Mouse (Mus musculus) olfactory bulb, adult 2 months (tissue): Measurements from ENCODE around the gene Vill.

Experiments used
- CTCF ChIP-seq: fragments of 200-500 bp; IDR thresholded peaks from 2 replicates; pipeline ENCODE4 v1.5.1; 2012; ENCODE audit warnings: low read depth, mild to moderate bottlenecking, low read length, moderate library complexity; ENCODE audit not compliant: insufficient read depth
- POLR2A ChIP-seq: fragments of 200-500 bp; IDR thresholded peaks from 2 replicates; pipeline ENCODE4 v1.6.1; 2012; ENCODE audit warnings: mild to moderate bottlenecking, low read depth, low read length, moderate library complexity; ENCODE audit not compliant: insufficient read depth

- TF ChIP-seq POLR2A, result no peak
- TF ChIP-seq CTCF, result no peak
Observed at GRCm38 (mm10) chr9:119034676-119035665, 17.6 kb upstream of the Vill start.
